Mouse (Mus musculus) hindbrain, postnatal 0 days (tissue): ENCODE measurements around the gene Vstm2l. TPM values are rescaled to one million over a fixed set of nuclear protein-coding genes. Genes with fewer than 3 reads are reported as not detected.

Source experiments
- ATAC-seq: fragments of 200-750 bp; cut with Nextera tagmentation; 2 replicates; pipeline ENCODE4 v1.8.0; 2017; ENCODE audit warnings: mild to moderate bottlenecking, moderate TSS enrichment, moderate library complexity
- DNase-seq: peaks from one replicate; pipeline ENCODE4 v3.0.0-alpha.2; 2015; ENCODE audit warnings: low spot score
- H3K27ac ChIP-seq: fragments of 300-500 bp; sonication (generic); 2 replicates; pipeline ENCODE4 v1.5.1; 2014; ENCODE audit warnings: mild to moderate bottlenecking
- H3K27me3 ChIP-seq: fragments of 300-500 bp; sonication (generic); 2 replicates; pipeline ENCODE4 v1.6.1; 2014; ENCODE audit warnings: low read length, mixed read lengths; ENCODE audit not compliant: insufficient read depth
- H3K36me3 ChIP-seq: fragments of 300-500 bp; sonication (generic); 2 replicates; pipeline ENCODE4 v1.6.1; 2014; ENCODE audit warnings: low read length, mixed read lengths; ENCODE audit not compliant: insufficient read depth
- H3K4me1 ChIP-seq: fragments of 300-500 bp; sonication (generic); 2 replicates; pipeline ENCODE4 v1.6.1; 2014; ENCODE audit warnings: antibody characterized with exemption, low read length, mixed read lengths; ENCODE audit not compliant: insufficient read depth
- H3K4me2 ChIP-seq: fragments of 300-500 bp; sonication (generic); 2 replicates; pipeline ENCODE4 v1.6.1; 2014; ENCODE audit warnings: low read depth, mild to moderate bottlenecking, low read length, moderate library complexity, mixed read lengths
- H3K4me3 ChIP-seq: fragments of 300-500 bp; sonication (generic); 2 replicates; pipeline ENCODE4 v1.5.1; 2014; ENCODE audit warnings: low read length
- H3K9ac ChIP-seq: fragments of 300-500 bp; sonication (generic); replicated peaks from 2 replicates; pipeline ENCODE4 v1.6.1; 2014; ENCODE audit warnings: mild to moderate bottlenecking, low read length, moderate library complexity, mixed read lengths
- H3K9me3 ChIP-seq: fragments of 300-500 bp; sonication (generic); 2 replicates; pipeline ENCODE4 v1.6.1; 2016; ENCODE audit warnings: low read length, mixed read lengths
- CTCF ChIP-seq: IDR thresholded peaks from 2 replicates; pipeline ENCODE4 v1.5.1; 2016; ENCODE audit warnings: antibody characterized with exemption, control low read depth, low read depth
- WGBS: fragments of 180-500 bp; shearing (Covaris S2); extraction: QIAGEN DNeasy Blood & Tissue Kit; methylation state at CpG from one replicate; pipeline ENCODE4 v1.1.7; 2014; 5-methylcytosine and 5-hydroxymethylcytosine counted together
- polyA plus RNA-seq: library from polyadenylated mRNA; unstranded; fragments of >200 nt; fragmentation: Nextera tagmentation; extraction: Ambion mirVana; gene quantifications from 2 replicates; pipeline ENCODE4 v1.2.1, GENCODE M21; 2015
- total RNA-seq: library from RNA; depleted of rRNA; stranded (reverse); fragments of >200 nt; gene quantifications from 2 replicates; pipeline ENCODE4 v1.2.3, GENCODE M21; 2014

The Vstm2l gene
- total and polyA plus RNA-seq, 2 experiments from 2014 or later, result 46.4 to 326 TPM

DNA sequence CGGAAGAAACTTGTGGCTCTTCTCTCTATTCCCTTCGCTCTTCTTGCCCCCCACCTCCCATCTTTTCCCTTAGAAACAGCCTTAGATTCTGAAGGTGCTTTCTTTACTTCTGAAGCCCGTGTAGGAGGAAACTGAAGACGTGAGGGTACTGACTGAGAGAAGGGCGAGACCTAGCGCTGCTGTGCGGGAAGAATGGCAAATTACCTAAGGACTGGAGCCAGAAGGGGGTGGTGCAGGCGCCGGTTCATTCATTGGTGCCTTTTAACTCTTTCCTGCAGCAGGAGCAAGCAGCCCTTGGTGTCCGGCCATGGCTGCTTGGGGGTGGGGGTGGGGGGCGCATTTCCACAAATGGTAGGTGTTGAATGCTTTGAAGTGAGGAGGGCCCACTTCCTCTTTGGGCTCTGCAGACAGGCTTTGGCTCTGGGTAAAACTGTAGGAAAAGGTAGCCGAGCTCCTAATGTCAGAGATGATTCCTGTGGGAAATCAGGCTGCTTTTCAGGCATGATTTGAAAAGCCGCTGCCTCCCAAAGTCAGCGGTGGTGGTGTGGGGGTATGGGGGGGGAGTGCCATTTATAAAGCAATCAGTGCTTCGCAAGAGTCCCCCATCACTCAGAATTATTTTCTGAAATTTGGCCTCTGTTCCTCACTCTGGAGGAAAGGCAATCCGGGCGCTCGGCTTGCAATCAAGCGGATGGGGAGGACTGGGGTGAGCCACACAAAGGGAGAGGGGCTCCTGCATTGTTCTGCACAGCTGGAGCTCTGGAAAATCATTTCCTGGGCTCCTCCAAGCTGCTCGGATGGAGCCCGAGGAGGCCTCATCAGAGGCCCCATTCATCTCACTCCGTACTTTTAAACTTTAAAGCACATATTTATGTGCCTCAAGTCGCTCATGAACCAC lies 60.4 kb downstream of the Vstm2l start:
- ATAC-seq (peak; percentile 55; the same call in 1 of the 2 replicates), DNase-seq (peak; percentile 52)
- H3K4me1 ChIP-seq, result peaks cover 13% of the 10 kb centered on the region; the same call in 1 of the 2 replicates
- WGBS, result 4% methylated on average over 23 of the region's 23 CpGs
- no peaks in the 10 kb centered on the region for H3K36me3 ChIP-seq
- no peaks in the 10 kb centered on the region for H3K9me3 ChIP-seq
- no peak overlapping the region for H3K4me3 ChIP-seq
- H3K9ac ChIP-seq, result no peak overlapping the region
- no peaks in the 10 kb centered on the region for H3K27me3 ChIP-seq
- no peak for TF ChIP-seq CTCF
- no peak overlapping the region for H3K27ac ChIP-seq
- H3K4me2 ChIP-seq, result peak overlapping the region; percentile 34

DNA sequence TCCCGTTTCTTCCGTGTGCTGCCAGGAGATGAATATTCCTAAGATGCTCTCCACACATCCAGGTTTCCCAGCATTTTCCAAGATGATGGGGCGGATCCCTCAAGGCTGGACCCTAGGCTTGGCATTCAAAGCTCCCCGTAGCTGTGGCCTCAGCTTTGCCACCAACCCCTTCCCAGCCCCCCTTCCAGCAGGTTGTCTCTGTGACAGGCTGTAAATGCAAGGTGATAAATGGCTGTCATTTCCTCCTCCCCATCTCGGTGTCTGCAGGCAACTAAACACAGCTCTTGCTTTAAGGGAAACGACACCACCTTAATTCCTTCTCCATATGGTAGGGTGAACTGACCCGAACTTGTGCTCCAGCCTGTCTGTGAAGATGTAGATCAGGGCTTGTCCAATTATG lies 61.1 kb downstream of the Vstm2l start:
- H3K4me1 ChIP-seq, result peaks cover 13% of the 10 kb centered on the region; the same call in 1 of the 2 replicates
- H3K9ac ChIP-seq, result peak overlapping the region; percentile 21; the same call in 1 of the 2 replicates
- H3K27me3 ChIP-seq, result no peaks in the 10 kb centered on the region
- DNase-seq, result no peak
- no peak overlapping the region for H3K27ac ChIP-seq
- WGBS, result 9% methylated on average over 7 of the region's 7 CpGs
- no peaks in the 10 kb centered on the region for H3K9me3 ChIP-seq
- H3K4me2 ChIP-seq, result no peak overlapping the region
- H3K36me3 ChIP-seq, result no peaks in the 10 kb centered on the region
- no peak for ATAC-seq
- H3K4me3 ChIP-seq, result no peak overlapping the region
- no peak for TF ChIP-seq CTCF

DNA sequence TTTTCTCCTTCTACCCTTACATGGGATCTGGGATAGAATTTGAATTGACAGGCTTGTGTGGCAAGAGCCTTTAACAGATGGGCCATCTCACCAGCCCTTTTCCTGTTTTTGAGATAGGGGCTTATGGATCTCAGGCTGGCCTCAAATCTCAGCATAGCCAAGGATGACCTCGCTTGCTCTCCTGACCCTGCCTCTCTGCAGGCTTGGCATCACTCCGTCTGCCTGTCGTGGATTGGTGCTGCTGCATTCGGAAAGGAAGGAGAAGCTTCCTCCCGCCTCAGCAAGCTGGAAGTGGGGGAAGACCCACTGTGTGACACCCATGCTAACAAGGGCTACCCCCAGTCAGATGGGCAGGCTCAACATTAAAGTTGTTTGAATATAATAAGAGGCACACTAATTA lies 64.8 kb downstream of the Vstm2l start:
- no peak overlapping the region for H3K4me2 ChIP-seq
- H3K9me3 ChIP-seq, result no peaks in the 10 kb centered on the region
- peaks cover 13% of the 10 kb centered on the region; the same call in 1 of the 2 replicates for H3K4me1 ChIP-seq
- no peaks in the 10 kb centered on the region for H3K36me3 ChIP-seq
- 53% methylated on average over 5 of the region's 5 CpGs for WGBS
- no peak for DNase-seq
- H3K4me3 ChIP-seq, result no peak overlapping the region
- ATAC-seq, result no peak
- no peak overlapping the region for H3K27ac ChIP-seq
- no peak overlapping the region for H3K9ac ChIP-seq
- H3K27me3 ChIP-seq, result no peaks in the 10 kb centered on the region
- TF ChIP-seq CTCF, result no peak

DNA sequence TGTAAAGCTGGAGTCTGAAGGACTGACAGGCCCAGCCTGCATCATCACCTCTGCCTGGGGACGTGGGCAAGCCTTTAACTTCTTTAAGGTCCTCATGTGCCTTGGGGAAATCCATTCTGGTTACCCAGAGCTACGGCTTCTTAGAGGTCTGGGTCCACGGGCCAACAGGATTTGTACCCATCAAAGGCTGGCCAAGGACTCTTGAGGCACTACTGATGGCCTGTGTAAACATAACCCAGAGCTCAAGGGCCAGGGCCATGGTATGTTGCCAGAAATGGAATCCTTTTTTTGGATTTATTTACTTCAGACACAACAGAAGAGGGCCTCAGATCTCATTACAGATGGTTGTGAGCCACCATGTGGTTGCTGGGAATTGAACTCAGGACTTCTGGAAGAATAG lies 68.3 kb downstream of the Vstm2l start:
- TF ChIP-seq CTCF, result no peak
- no peaks in the 10 kb centered on the region for H3K27me3 ChIP-seq
- no peak for DNase-seq
- no peaks in the 10 kb centered on the region for H3K4me1 ChIP-seq
- WGBS, result 92% methylated on average over 3 of the region's 3 CpGs
- no peak overlapping the region for H3K4me3 ChIP-seq
- ATAC-seq, result no peak
- no peaks in the 10 kb centered on the region for H3K9me3 ChIP-seq
- no peak overlapping the region for H3K9ac ChIP-seq
- H3K27ac ChIP-seq, result no peak overlapping the region
- no peak overlapping the region for H3K4me2 ChIP-seq
- no peaks in the 10 kb centered on the region for H3K36me3 ChIP-seq

DNA sequence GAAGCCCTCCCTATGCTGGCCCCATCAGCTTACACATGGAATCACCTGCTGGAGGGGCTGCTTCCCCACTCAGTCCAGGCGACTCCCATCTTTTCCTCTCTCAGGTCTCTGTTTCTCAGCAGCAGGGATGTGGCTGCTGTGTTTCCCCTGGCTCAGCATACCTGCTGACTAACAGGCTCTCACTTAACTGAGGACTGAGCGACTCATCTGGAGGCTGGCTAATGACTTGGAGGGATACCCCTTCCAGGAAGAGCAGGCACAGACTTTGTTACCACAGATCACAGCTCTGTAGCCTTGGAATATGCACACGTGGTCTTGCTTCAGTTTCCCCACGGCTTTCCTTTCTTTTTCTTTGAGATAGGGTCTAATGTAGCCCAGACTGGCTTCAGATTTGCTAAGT lies 68.8 kb downstream of the Vstm2l start:
- H3K36me3 ChIP-seq, result no peaks in the 10 kb centered on the region
- no peak overlapping the region for H3K4me3 ChIP-seq
- H3K27me3 ChIP-seq, result no peaks in the 10 kb centered on the region
- H3K27ac ChIP-seq, result no peak overlapping the region
- H3K4me1 ChIP-seq, result no peaks in the 10 kb centered on the region
- no peaks in the 10 kb centered on the region for H3K9me3 ChIP-seq
- H3K9ac ChIP-seq, result no peak overlapping the region
- no peak overlapping the region for H3K4me2 ChIP-seq
- no peak for DNase-seq
- no peak for ATAC-seq
- no peak for TF ChIP-seq CTCF
- WGBS, result 85% methylated on average over 4 of the region's 4 CpGs

DNA sequence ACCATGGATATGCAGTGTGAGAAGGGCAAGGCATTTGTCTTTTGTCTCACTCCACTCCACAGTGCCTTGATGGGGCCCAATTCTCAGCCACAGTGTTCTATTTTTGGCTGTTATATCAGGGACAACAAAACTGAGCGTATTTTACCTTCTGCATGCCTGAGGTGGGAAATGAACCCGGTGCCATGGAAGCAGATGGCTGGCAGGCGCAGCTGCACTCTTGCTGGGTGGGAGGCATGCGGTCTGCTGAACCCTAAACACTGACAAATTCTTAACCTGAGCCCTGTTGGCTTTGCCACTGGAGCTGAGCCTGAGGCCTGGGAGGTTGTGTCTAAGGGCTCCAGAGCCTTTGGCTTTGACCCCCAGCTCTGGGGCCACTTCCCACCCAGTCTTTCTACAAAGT lies 71.2 kb downstream of the Vstm2l start:
- Histone ChIP-seq H3K9me3 (no peaks in the 10 kb centered on the region), H3K36me3 (no peaks in the 10 kb centered on the region), H3K27ac (no peak overlapping the region), H3K4me3 (no peak overlapping the region), H3K4me2 (no peak overlapping the region), H3K4me1 (no peaks in the 10 kb centered on the region), H3K9ac (no peak overlapping the region), H3K27me3 (no peaks in the 10 kb centered on the region)
- ATAC-seq (no peak), DNase-seq (no peak)
- no peak for TF ChIP-seq CTCF
- WGBS, result 55% methylated on average over 4 of the region's 4 CpGs

DNA sequence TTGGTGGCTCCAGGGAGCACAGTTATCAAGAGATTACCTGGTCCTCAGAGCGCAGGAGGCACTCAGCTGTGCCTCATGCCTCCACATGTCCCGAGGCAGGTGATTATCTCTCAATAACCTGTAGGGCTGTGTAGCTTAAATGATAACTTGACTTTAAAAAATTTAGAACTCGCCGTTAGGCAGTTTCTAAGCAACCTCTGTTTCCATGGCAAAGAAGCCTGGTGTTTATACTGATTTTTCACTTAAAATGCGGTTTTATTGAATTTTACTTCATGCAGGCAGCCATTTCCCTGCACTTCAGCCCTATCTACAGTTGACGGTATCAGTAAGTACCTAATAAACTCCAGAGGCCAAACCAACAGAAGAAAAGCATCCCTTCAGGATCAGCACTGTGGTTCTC lies 71.8 kb downstream of the Vstm2l start:
- Histone ChIP-seq H3K4me1 (no peaks in the 10 kb centered on the region), H3K9me3 (no peaks in the 10 kb centered on the region), H3K27me3 (no peaks in the 10 kb centered on the region), H3K36me3 (no peaks in the 10 kb centered on the region), H3K4me3 (no peak overlapping the region), H3K27ac (no peak overlapping the region; the same call in 1 of the 2 replicates), H3K9ac (no peak overlapping the region), H3K4me2 (no peak overlapping the region)
- ATAC-seq, result no peak
- WGBS, result 68% methylated on average over 6 of the region's 6 CpGs
- DNase-seq, result peak; percentile 35
- no peak for TF ChIP-seq CTCF
